Mouse (Mus musculus): ENCODE data around the gene Pigg. TPM values are rescaled to one million over a fixed set of nuclear protein-coding genes. Genes with fewer than 3 reads are reported as not detected.

Gene Pigg
- polyA plus RNA-seq (2012; rRNA removed; ENCODE audit: low replicate concordance) = 5.3 and 8.4 TPM in 2 replicates

GRCm38 (mm10) chr5:108312224-108313064 lies at the start of gene Pigg:
Pigg (plus strand) TSS chr5:108312609.

DNA sequence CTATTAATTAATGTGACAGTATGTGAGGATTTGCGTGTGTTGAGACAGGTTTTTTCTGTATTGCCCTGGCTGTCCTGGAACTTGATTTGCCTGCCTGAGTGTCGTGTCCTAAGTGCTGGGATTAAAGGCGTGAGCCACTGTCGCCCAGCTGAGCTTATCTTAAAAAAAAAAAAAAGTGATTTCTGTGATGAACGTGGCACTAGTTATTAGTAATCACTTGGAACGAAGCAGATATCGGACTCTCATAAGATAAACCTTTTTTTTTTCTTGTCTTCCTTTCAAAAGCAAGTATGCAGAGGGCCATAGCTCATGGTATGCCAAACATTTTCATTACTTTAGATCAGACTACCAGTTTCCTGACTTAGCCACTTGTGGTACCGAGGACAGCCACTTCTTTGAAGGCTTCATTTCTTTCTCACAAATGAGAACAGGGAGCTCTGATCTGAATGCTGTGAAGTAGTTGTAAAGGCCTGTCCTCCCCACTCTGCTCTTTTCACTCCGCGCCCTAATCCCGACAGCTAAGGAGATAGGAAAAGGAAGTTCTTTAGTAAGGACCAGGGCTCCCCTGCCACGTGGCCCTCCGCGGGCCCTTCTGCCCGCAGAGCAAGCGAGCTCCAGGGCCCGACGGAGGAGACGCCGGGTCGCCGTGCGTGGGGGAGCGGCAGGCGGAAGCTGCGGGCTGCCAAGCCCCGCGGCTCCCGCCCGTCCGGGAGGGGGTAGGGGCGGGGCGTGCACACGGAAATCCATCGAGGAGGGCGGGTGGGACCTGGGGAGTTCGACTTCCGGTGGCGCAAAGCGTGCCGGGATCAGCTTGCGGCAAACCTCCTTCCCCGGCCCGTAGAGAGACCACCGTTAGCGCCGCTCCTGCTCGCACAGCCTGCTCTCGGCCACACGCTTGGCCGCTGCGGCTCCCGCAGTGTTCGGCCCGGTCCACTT lies 44.0 kb upstream of the Pigg start, which contains the start of gene Dr1:
Gene Dr1, plus strand, starts transcription at position 771 of the 936 bp plus-strand sequence.

GRCm38 (mm10) chr5:108367871-108368332 lies 55.5 kb downstream of the Pigg start, which contains the start of gene Gm42517:
Gm42517 (minus strand) TSS chr5:108367922.

DNA sequence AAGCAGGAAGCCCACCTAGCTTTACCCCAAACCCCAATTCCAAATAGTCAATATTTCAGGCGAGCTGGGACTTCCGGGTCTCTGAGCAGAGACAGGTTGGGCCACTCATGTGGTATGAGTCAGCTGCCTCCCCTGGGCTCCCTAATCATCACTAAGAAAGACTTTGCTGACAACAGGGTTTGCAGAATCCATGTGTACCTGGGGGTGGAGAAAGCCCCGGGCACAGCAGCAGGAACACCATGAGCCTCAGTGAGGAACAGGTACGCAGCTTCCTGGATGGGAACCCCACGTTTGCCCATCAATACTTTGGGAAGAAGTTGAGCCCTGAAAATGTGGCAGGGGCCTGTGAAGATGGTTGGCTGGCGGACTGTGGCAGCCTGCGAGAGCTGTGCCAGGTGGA lies 75.8 kb downstream of the Pigg start, which contains the start of gene Pde6b:
Gene Pde6b, plus strand, starts transcription at position 191 of the 400 bp plus-strand sequence.

Other genes starting within 250 kb of the Pigg start
- gene Mtf2, start 246.9 kb upstream of the Pigg start, polyA plus RNA-seq (2012; rRNA removed; ENCODE audit: low replicate concordance) = 8.4 and 13.9 TPM in 2 replicates
- gene Tmed5, start 180.0 kb upstream of the Pigg start, polyA plus RNA-seq (2012; rRNA removed; ENCODE audit: low replicate concordance) = 87.9 and 224 TPM in 2 replicates
- 0.16 TPM in 1 of 2 replicates, not detected in the other for gene Ccdc18, start 179.7 kb upstream of the Pigg start, polyA plus RNA-seq (2012; rRNA removed; ENCODE audit: low replicate concordance)
- 16.5 and 31.6 TPM in 2 replicates for gene Dr1, start 43.7 kb upstream of the Pigg start, polyA plus RNA-seq (2012; rRNA removed; ENCODE audit: low replicate concordance)
- 4.7 and 14.9 TPM in 2 replicates for gene Gm42517, start 55.3 kb downstream of the Pigg start, polyA plus RNA-seq (2012; rRNA removed; ENCODE audit: low replicate concordance)
- gene Pde6b, start 75.8 kb downstream of the Pigg start, polyA plus RNA-seq (2012; rRNA removed; ENCODE audit: low replicate concordance) = not detected in 2 replicates
- gene Atp5k, start 121.8 kb downstream of the Pigg start, polyA plus RNA-seq (2012; rRNA removed; ENCODE audit: low replicate concordance) = 26.6 and 48.0 TPM in 2 replicates
- gene Mfsd7a, start 136.3 kb downstream of the Pigg start, polyA plus RNA-seq (2012; rRNA removed; ENCODE audit: low replicate concordance) = 8.6 and 13.8 TPM in 2 replicates
- gene Pcgf3, start 148.6 kb downstream of the Pigg start, polyA plus RNA-seq (2012; rRNA removed; ENCODE audit: low replicate concordance) = 4.6 and 11.1 TPM in 2 replicates
- gene Cplx1, start 237.4 kb downstream of the Pigg start, polyA plus RNA-seq (2012; rRNA removed; ENCODE audit: low replicate concordance) = 0.11 and 0.22 TPM in 2 replicates

Measured in mammary gland, adult 2 months (tissue).